Mouse (Mus musculus): ENCODE measurements around the gene Gnaz.

Gnaz gene

GRCm38 (mm10) chr10:74967651-74968267 is 782 bp downstream of the Gnaz start:
- intact Hi-C loops (cut with DNase I), result no loop called here

- intact Hi-C loops (cut with DNase I), result no loop called here
Observed at GRCm38 (mm10) chr10:74969266-74969665, 2.3 kb downstream of the Gnaz start.

GRCm38 (mm10) chr10:74973026-74973425 is 6.0 kb downstream of the Gnaz start:
- intact Hi-C loops (cut with DNase I), result no loop called here

- intact Hi-C loops (cut with DNase I), result no loop called here
Observed at GRCm38 (mm10) chr10:74975626-74976025, 8.6 kb downstream of the Gnaz start.

- intact Hi-C loops (cut with DNase I), result no loop called here
Observed at GRCm38 (mm10) chr10:74976429-74976828, 9.5 kb downstream of the Gnaz start.

GRCm38 (mm10) chr10:74978056-74978455 is 11.1 kb downstream of the Gnaz start:
- intact Hi-C loops (cut with DNase I), result no loop called here

GRCm38 (mm10) chr10:74981159-74981558 is 14.2 kb downstream of the Gnaz start:
- intact Hi-C loops (cut with DNase I), result no loop called here

GRCm38 (mm10) chr10:74983176-74983575 is 16.2 kb downstream of the Gnaz start:
- intact Hi-C loops (cut with DNase I), result no loop called here

GRCm38 (mm10) chr10:74987698-74988470 is 20.9 kb downstream of the Gnaz start:
- intact Hi-C loops (cut with DNase I), result no loop called here

- intact Hi-C loops (cut with DNase I), result no loop called here
Observed at GRCm38 (mm10) chr10:74989814-74990213, 22.8 kb downstream of the Gnaz start.

- intact Hi-C loops (cut with DNase I), result no loop called here
Observed at GRCm38 (mm10) chr10:74990584-74991322, 23.8 kb downstream of the Gnaz start.

- intact Hi-C loops (cut with DNase I), result no loop called here
Observed at GRCm38 (mm10) chr10:74994863-74995262, 27.9 kb downstream of the Gnaz start.

- intact Hi-C loops (cut with DNase I), result no loop called here
Observed at GRCm38 (mm10) chr10:74995377-74995776, 28.4 kb downstream of the Gnaz start.

- intact Hi-C loops (cut with DNase I), result no loop called here
Observed at GRCm38 (mm10) chr10:75001391-75001790, 34.4 kb downstream of the Gnaz start.

GRCm38 (mm10) chr10:75004067-75004466 is 37.1 kb downstream of the Gnaz start:
- intact Hi-C loops (cut with DNase I), result no loop called here

GRCm38 (mm10) chr10:75006889-75007662 is 40.1 kb downstream of the Gnaz start:
- intact Hi-C loops (cut with DNase I), result no loop called here

GRCm38 (mm10) chr10:75010704-75011103 is 43.7 kb downstream of the Gnaz start:
- intact Hi-C loops (cut with DNase I), result no loop called here

- intact Hi-C loops (cut with DNase I), result no loop called here
Observed at GRCm38 (mm10) chr10:75015465-75015864, 48.5 kb downstream of the Gnaz start.

- intact Hi-C loops (cut with DNase I), result no loop called here
Observed at GRCm38 (mm10) chr10:75016481-75016880, 49.5 kb downstream of the Gnaz start.

GRCm38 (mm10) chr10:75020271-75020670 is 53.3 kb downstream of the Gnaz start:
- intact Hi-C loops (cut with DNase I), result no loop called here

- intact Hi-C loops (cut with DNase I), result loop anchor here (1.0 kb wide), 1 partner anchor 84 kb away; no protein-coding TSS in a partner anchor
Observed at GRCm38 (mm10) chr10:75021138-75021537, 54.2 kb downstream of the Gnaz start.

Data from adrenal gland (tissue).